Mouse (Mus musculus): ENCODE measurements around the gene Kifc3.

Kifc3 gene

DNA sequence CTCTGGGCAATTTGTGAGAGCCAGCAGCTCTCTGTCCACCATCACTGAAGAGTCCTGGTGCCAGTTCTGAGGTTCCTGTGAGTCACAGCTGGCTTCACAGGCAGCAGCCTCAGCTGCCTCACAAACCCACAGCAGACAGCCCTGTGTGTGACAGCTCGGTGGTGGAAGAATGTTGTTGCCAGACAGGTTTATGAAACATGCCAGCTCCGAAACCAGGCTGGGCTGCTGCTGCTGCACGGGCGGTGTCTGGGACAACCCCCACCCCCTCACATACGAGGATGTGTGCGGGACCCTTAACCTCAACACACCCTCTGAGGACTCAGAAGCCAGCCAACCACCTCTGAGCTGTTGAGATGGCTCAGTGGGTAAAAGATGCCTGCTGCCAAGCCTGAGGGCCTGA lies 48.0 kb downstream of the Kifc3 start:
- no peak for DNase-seq

GRCm38 (mm10) chr8:95154056-95154455 lies 48.6 kb downstream of the Kifc3 start:
- no peak for DNase-seq

- no peak for DNase-seq
Measured at GRCm38 (mm10) chr8:95150608-95151007, 52.0 kb downstream of the Kifc3 start.

GRCm38 (mm10) chr8:95149426-95149825 lies 53.2 kb downstream of the Kifc3 start:
- no peak for DNase-seq

DNA sequence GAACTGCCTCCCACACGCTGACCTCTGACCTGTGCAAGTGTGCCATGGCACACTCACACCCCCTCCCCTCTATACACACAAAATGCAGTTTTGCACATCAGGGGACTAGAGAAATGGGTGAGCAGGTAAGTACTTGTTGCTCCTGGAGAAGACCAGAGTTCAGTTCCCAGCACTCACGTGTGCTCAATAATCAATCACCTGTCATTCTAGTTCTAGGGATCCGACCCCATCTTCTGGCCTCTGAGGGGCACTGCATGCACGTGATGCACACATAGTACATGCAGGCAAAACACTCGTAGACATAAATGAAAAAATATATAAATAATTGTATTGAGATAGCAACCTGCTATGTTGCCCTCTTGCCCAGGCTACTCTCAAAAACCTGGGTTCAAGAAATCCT lies 55.8 kb downstream of the Kifc3 start:
- no peak for DNase-seq

GRCm38 (mm10) chr8:95146044-95146745 lies 56.4 kb downstream of the Kifc3 start:
- DNase-seq, result no peak

- DNase-seq, result no peak
Measured at GRCm38 (mm10) chr8:95144631-95145015, 58.0 kb downstream of the Kifc3 start.

- no peak for DNase-seq
Measured at GRCm38 (mm10) chr8:95143805-95144630, 58.6 kb downstream of the Kifc3 start.

GRCm38 (mm10) chr8:95142985-95143804 lies 59.4 kb downstream of the Kifc3 start:
- peak; percentile 44 for DNase-seq

GRCm38 (mm10) chr8:95142075-95142831 lies 60.4 kb downstream of the Kifc3 start:
- DNase-seq, result peak; percentile 92

DNA sequence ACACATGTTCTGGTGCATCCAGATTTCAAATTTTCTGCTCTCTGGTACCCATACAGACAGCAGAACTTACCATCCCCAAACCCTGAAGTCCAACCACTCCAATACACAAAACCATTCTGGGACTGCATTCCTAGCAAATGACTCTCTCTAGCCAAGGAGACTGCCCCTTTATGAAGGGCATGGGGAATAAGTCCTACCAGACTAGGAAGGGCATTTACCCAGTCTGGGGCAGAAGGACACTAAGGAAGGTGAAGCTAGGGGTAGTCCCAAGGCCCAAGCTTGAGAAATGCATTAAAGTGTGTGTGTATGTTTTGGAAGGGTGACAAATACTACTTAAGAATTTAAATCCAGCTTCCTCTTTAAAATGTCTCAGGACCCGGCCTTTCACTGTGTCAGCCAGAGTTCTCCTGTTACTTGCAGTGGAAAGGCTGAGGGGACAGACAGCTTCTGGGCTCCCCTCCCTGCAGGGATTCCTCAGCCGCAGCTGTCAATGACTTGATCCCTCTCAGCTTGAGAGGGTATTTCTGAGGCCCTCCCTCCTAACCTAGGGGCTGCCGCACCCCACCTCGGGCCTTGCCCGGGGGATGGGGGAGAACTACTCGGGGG lies 61.0 kb downstream of the Kifc3 start:
- no peak for DNase-seq

GRCm38 (mm10) chr8:95141026-95141425 lies 61.6 kb downstream of the Kifc3 start:
- DNase-seq, result no peak

GRCm38 (mm10) chr8:95140555-95140954 lies 62.1 kb downstream of the Kifc3 start:
- DNase-seq, result no peak

DNA sequence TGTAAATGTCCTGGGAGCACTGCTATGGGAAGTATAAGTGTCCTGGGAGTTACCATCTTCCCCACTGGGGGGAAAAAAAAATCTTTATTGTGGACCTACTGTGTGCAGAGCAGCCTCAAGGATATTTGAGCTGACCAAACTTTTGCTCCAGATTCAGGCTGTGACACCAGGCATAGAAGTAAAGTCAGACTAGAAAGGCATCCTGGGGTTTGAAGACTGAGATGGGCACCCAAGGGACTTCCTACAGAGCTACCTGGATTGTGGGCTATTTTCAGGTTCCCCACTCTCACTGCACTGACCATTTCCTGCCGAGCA lies 63.6 kb downstream of the Kifc3 start:
- no peak for DNase-seq

DNA sequence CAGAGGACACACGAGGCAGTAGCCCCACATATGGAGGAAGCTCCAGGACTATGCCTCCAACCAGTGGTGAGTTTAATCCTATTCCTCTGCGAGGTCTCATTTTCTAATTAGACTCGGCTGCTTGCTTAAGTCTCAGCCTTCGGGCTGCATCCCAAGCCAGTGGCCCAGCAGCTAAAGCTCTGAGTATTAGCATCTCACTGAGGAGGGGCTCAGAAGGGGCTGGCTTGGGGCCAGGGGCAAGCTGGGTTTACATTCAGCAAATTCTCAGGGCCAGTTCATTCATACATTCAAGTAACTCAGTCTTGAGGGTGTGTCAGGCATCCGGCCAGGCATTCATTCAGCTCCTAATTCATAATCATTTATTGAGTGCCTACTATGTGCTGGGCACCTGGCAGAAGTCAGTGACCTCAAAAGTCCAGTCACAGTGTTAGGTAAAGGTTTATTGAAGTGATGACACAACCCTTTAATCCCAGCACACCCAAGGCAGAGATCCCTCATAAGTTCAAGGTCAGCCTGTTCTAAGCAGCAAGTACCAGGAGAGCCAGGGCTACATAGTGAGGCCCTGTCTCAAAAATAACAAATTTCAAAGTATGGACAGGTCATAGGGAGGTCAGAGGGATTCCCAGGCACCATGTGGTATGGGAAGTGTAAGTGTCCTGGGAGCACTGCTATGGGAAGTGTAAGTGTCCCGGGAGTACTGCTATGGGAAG lies 64.1 kb downstream of the Kifc3 start:
- DNase-seq, result no peak

DNA sequence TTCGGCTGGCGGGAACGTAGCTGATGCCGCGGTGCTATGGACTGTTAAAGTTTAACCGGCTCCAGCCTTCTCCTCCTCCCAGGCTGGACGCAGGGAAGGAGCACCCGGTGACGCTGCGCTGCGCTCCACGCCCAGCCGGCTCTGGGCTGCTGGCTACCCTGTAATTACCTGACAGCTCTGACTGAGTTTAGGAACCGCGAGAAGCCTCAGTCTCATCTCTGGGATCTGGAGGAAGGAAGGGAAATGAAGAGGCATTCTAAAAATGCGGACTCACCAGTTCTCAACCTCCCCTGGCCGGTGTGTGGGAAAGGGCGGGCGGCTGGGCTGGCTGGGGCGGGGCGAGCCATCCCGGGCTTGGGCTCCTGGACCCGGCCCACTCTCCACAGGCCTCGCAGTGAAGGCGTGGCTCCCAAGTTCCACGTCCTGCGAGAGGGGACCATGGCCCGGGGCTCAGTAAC lies 64.9 kb downstream of the Kifc3 start:
- no peak for DNase-seq

GRCm38 (mm10) chr8:95137201-95137600 lies 65.4 kb downstream of the Kifc3 start:
- no peak for DNase-seq

DNA sequence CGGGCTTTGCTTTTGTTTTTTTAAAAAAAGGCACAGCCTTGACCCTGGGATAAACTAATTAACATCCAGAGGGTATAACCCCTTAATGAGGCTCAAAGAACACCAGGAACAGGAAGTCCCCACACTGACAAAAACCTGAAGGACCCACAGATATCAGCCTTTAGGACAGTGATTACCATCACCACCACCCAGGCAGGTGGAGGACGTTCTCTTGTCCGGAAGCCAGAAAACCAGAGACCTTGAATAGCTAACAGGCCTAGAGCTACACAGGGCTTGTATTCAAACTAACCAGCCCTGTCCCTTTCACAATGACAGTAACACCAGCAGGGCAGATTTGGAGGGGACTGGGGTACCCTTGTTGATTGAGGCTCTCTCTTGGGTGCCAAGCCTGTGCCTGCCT lies 66.4 kb downstream of the Kifc3 start:
- no peak for DNase-seq

- DNase-seq, result no peak
Measured at GRCm38 (mm10) chr8:95135242-95135641, 67.4 kb downstream of the Kifc3 start.

DNA sequence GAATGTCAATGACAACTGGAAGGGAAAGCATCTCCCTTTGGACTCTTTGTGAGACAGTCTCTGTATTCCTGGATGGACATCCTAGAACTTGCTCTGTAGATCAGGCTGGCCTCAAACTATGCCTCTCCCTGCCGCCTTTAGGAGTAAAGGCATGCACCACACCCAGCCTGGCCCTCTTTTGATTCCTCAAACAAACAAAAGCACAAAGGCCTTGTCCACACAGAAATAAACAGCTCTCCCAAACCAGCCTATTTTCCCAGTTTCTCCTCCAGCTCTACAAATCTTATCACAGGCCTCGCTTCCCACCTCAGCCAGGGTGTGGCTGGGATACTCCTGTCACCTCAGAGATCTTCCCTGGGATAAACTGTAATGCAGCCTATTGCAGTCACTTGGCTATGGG lies 68.4 kb downstream of the Kifc3 start:
- DNase-seq, result no peak

DNA sequence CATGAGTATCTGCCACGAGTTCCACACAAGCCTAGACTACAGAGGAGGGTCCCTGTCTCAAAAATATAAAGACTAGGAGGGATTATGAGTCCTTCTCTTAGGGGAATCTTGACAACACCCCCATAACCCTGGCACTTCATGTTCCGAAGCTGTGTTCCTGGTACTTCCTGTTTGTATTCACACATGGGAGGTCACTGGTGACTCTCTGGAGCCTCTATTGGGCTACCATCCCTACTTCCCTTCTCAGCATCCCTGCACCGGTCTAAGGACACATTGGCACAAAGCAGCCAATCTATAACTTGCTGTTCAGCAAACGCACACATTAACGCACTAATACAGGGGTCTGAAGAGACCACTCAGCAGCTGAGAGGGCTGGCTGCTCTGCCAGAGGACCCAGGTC lies 70.6 kb downstream of the Kifc3 start:
- no peak for DNase-seq

Measured in right cerebral cortex, adult 18-20 months (tissue).